Mouse (Mus musculus): ENCODE results near the gene Mme.
A peak's percentile ranks its signal among the peaks of the same experiment; 100 is the strongest.

The Mme gene

GRCm38 (mm10) chr3:63241099-63241587 lies at the start of gene Mme:
Gene Mme (plus strand): TSS chr3:63241537.
- DNase-seq (ENCODE audit: low spot score in 2 of 2): no peak

DNA sequence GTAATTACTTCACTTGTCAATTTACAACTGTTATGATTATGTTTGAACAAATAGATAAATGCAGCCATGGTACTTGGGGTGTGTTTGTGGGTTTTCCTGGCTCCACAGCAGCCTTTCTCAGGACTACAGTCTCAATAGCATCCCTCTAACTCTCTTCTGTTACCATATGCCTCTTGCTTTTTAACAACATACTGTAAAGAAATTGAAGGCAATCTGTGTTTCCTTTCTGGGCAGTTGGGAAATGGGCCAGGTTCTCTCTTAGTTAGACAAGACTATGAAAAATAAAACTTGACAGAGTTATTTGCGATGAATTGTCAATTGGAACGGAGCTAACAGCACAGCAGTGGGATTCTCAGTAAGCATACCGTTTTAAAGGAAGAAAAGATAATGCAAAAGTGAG lies 44.8 kb upstream of the Mme start:
- DNase-seq (ENCODE audit: low spot score in 2 of 2): no peak

GRCm38 (mm10) chr3:63198026-63198425 lies 43.3 kb upstream of the Mme start:
- no peak for DNase-seq (ENCODE audit: low spot score in 2 of 2)

DNA sequence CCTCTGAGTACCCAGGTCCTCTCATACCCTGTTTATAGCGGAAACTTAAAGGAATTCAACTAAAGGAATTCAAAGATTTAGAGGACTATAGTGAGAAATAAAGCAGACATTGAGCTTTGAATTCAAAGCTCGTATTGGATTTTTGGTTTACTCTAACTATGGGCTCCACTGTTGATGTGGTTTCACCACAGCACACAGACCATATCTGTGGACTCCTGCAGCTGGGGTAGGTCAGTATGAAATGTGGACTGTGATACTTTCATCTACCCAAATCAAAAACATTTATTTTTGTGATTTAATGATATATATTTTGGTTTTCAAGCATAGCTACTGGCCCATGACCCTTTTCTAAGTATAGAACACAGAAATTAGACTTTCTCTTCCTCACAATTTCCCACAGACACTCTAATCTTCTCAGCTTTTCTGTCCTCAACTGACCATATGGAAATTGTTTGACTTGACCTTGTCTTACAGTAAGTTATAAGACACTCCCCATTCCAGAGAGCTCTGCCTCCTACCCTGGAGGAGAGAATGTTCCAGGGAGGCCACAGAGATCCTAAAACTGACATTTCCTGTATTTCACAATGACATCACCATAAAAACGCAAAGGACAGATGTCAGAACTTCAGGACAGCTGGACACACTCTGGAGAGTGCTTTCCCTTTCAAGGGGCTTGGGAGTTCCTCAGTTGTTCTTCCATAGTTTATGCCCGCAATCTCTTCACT lies 19.3 kb upstream of the Mme start:
- no peak for DNase-seq (ENCODE audit: low spot score in 2 of 2)

DNA sequence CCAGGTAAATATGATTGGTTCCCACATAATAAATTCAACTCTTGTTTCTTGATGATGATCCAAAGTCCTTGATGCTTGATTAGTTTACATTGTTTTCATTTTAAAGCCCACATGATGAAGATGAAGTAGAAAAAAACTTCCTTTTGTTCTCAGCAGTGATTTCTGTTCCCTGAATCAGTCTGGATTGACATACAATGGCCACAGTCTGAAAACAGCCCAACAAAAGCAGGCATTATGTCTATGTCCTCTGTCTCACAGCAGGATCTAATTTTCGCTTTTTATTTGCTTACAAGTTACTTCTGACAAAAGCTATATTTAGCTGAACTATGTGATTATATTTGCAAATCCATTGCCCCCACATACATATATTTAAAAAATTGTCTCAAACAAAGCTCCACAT lies 17.7 kb upstream of the Mme start:
- no peak for DNase-seq (ENCODE audit: low spot score in 2 of 2)

- no peak for DNase-seq (ENCODE audit: low spot score in 2 of 2)
Measured at GRCm38 (mm10) chr3:63235957-63236356, 5.4 kb upstream of the Mme start.

DNA sequence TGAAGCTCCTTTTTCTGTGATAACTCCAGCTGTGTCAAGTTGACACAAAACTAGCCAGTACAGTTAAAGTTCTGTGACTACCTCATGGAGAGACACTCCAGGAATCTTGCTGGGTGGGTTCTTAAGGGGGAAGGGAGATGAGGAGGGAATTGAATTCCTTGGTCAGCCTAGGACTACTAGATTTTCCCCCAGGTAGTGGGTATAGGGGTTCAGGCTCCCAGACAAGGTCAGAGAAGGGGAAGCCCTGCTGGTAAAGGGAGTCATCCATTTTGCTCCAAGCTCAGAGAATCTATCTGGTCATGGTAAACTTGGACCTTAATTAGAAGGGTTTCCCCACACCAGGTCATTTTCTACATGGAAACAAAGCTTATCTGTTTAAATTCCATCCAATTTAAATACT lies 2.4 kb downstream of the Mme start:
- DNase-seq (ENCODE audit: low spot score in 2 of 2): no peak

- DNase-seq (ENCODE audit: low spot score in 2 of 2): no peak
Measured at GRCm38 (mm10) chr3:63272091-63272490, 30.8 kb downstream of the Mme start.

DNA sequence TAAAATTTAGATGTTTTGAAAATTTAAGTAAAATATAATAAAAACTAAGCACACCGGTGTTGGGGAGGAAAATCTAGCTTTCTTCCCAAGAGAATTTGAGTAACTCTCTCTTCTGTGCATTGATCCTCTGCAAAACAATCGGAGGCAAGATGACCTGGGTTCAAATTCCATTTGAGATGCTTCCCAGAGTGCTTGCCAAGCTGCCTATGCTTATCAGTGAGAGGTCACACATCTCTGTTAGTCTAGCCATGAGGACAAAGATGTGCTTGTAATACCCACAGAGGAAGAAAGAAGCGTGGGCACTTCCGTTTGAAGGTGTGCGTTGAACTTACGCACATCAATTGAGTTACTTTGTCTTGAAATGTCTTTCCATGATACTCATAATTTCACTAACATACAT lies 53.0 kb downstream of the Mme start:
- no peak for DNase-seq (ENCODE audit: low spot score in 2 of 2)

DNA sequence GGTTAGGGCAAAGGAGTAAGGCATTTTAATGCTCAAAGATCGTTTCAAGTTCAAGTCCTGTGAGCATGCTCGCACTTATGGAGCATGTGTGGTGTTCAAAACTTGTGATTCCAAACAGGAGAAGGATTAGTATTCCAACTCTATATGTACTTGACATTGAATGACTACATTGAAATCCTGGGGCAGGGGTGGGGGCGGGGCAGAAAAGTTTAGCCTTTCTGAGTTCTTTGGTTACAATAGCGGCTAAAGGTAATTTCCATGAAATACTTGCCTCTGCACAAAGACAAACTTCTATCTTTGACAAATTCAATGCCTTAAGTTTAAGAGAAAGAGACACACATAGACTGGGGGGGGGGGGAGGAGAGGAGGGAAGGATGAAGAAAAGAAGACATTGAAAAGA lies 53.5 kb downstream of the Mme start:
- no peak for DNase-seq (ENCODE audit: low spot score in 2 of 2)

GRCm38 (mm10) chr3:63295237-63295636 lies 53.9 kb downstream of the Mme start:
- no peak for DNase-seq (ENCODE audit: low spot score in 2 of 2)

DNA sequence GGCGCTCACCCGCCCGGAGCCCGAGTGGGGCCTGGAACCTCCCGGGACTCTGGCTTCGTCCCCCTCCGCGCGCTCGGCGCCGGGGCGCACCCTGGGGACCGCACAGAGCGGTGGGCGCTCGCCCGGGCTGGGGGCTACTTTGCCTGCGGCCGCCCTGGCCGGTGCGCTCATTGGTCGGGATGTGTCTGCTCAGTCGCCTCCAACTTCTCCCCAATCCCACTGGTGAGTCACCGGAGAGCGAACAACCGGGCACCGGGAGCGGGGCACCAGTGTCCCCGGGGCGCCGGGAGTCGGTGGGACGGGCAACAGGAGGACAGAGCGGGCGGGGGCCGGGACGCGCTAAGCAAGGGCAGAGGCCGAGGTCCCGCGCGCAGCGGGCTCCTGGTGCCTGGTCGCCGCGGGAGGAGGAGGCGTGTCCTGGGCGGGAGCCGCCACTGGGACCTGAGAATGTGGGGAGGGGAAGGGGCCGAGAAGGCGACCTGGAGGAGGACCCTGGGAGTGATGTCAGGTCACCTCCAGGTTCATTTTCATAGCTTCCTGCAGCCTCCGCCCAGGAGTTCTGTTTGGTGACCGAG lies 54.4 kb downstream of the Mme start:
- peak in 1 of 2 experiments; percentile 2 for DNase-seq (ENCODE audit: low spot score in 2 of 2)

GRCm38 (mm10) chr3:63296411-63296810 lies 55.1 kb downstream of the Mme start:
- DNase-seq (ENCODE audit: low spot score in 2 of 2): no peak

- DNase-seq (ENCODE audit: low spot score in 2 of 2): no peak
Measured at GRCm38 (mm10) chr3:63297787-63298186, 56.5 kb downstream of the Mme start.

DNA sequence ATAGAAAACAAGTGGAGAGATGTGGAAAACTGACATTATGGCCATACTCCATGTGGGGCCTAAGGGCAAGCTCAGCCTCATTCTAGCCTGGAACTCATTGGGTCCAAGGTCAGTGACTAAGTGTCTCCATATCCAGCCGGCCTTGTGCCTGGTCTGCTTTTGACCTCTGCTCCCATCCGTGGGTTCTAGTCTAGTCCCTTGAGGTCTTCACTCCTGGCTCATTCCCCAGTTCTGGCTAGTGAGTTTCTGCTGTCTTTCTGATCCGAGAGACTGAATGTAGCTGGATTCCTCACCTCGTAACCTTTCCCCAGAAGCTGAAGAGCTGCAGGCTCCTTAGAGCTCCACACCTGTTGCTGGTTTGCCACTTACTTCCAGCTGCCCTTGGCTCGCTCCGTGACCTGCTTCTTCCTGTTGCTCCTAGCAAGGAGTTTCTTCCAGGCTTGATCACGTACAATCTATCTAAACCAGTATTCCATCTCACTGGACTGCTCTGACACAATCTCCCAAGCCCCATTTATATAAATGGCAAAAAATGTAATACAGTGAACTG lies 73.9 kb downstream of the Mme start:
- DNase-seq (ENCODE audit: low spot score in 2 of 2): no peak

- no peak for DNase-seq (ENCODE audit: low spot score in 2 of 2)
Measured at GRCm38 (mm10) chr3:63317496-63317895, 76.2 kb downstream of the Mme start.

- DNase-seq (ENCODE audit: low spot score in 2 of 2): no peak
Measured at GRCm38 (mm10) chr3:63325615-63326014, 84.3 kb downstream of the Mme start.

DNA sequence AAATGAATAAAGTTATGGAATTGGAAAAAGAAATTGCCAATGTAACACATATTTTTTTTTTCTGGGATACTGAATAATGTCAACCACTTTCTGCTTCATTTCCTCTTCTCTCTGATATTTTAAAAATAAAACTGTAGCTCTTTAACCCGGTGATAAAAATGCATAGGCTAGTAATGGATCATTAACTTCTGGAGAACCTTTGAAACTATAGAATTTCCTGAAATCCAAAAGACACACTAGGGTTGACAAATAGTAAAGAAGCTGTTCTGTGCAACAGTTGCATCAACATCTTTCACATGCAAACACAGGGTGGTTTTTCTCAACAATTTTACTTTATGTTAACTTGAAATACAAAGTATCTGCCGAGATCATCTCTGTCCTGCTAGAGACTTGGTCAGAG lies 98.8 kb downstream of the Mme start:
- DNase-seq (ENCODE audit: low spot score in 2 of 2): no peak

DNA sequence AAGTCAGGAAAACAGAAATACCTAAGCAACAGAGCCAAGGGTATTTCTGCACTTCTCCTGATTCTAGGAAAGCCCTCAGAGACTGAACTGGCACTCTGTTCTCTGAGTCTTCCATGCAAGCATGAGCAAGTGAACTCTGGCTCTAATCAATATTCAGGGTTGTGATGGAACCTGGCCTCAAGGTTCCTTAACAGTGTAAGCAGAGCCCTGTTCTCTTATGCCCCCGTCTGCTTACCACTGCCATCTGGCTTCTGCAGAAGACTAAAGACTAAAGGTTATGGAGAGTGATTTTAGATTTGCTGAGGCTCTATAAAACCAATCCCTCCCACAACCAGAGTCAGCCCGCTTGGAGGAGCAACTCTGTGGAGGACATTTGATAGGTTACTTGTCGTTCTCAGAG lies 99.2 kb downstream of the Mme start:
- DNase-seq (ENCODE audit: low spot score in 2 of 2): no peak

DNA sequence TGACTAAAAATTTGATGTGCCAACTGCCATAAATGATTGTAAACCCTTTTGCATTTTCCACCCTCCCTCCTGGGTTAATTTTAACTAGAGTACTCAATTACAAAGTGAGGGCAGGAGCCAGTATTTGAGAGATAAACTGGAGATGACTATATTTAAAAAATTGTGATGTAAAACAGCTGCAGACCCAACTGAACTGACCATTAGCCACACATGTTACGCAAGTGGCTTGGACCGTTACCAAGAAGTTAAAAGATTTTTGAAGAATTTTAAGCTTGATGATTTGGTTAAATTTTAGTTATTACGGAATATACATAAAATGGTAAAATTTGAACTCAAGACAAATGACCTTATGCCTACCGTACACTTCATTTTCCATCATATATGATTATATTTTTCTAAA lies 100.1 kb downstream of the Mme start:
- DNase-seq (ENCODE audit: low spot score in 2 of 2): no peak

DNA sequence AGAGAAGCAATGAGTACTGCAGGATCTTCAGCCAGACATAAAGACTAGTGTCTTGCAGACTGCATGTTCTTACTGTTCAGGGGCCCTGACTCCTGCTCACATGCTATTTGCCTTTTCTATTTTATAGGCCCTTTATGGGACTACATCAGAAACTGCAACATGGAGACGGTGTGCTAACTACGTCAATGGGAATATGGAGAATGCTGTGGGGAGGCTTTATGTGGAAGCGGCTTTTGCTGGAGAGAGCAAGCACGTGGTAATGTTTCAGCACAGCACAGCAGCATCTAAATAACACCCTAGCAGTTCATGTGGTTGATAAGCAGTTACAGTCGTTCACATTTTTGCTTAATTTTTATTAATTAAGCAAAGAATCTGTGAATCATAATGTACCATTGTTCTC lies 103.7 kb downstream of the Mme start:
- no peak for DNase-seq (ENCODE audit: low spot score in 2 of 2)

DNA sequence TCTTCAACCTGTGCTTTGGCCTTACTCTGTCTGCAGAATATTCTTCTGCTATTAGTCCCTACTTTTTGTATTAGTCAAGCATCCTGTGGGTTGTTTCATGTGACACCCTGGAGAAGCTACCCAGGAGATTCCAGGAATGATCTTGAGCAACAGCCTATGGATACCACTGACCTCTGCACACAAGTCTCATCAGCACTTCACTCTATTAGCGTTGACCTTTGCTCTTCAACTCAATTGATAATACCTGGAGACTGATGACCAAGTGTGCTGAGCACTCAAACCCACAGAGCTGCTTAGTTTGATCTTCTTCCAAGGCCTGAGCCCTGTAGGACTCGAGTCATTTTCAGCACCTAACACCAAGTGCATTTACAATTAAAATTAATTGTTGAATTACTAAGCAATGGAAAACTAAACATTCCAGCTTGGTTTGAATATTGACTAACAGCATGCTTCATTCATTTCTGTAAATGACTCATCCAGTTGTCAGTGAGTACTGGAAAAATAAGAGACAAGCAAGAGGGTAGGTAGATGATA lies 107.6 kb downstream of the Mme start:
- no peak for DNase-seq (ENCODE audit: low spot score in 2 of 2)

DNA sequence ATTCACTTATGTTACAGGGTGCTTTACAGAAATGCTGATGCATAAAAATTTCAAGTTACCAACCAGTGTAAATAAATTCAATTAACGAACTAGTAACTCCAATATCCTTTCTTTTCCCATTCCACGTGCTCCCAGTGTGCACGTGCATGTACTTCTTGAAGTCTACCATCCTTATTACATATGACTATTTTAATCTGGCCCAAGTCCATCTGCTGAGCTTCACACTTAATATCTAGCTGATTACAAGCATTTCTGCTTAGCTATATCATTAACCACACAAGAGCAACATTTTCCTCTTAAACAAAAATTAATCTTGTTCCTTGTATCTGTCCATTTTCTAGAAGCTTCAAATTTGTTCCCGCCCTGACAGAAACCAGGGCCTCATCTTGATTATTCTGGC lies 108.9 kb downstream of the Mme start:
- DNase-seq (ENCODE audit: low spot score in 2 of 2): no peak

Measured in thymus, postnatal 10 days (tissue).